Mouse (Mus musculus): ENCODE data around the gene Bivm. TPM values are rescaled to one million over a fixed set of nuclear protein-coding genes. Genes with fewer than 3 reads are reported as not detected.

Gene Bivm
- 13.0 and 15.6 TPM in 2 replicates for polyA plus RNA-seq (2015; fragmentation: Nextera tagmentation; extraction: Ambion mirVana)

DNA sequence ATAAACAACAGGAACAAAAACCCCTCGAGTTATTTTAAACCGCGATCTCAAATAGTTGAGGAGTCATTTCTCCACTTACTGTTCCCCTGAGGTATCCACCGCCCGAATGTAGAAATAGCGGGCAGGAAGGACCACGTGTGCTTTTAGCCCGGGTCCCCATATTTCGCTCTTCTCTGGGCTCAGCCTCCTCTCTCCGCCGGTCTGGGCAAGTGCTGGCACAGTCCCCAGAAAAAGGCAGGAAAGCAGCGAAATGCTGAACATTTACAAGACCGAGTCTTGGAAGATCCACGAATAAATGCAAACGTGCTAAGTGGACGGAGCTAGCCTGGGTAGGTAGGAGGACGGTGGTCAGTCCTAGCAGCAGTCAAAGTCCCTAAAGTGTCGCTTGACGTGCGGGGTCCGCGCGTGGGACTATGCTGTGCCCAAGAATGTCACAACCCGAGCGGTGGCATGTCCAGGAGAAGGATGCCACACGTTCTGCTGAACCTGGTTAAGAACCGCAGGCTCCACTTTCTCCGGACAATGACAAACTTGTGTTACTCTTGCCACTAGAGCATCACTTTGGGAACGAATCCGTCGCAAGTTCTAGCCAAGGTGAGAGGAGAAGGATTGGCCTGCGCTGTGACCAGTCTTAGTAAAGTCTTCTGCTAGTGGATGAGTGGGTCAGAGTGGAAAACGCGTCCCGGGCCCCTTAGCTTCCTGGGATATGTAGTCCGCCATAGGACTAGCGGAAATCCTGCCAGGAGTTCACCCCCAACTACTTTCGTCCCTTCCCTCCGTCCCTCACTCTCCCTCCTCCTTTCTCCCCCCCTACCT lies at the start of gene Bivm, which contains the start of gene Kdelc1:
Gene Bivm (plus strand): TSS at position 719 of the 816 bp plus-strand sequence.
Gene Kdelc1 (minus strand): TSS at position 570 of the 816 bp plus-strand sequence.

DNA sequence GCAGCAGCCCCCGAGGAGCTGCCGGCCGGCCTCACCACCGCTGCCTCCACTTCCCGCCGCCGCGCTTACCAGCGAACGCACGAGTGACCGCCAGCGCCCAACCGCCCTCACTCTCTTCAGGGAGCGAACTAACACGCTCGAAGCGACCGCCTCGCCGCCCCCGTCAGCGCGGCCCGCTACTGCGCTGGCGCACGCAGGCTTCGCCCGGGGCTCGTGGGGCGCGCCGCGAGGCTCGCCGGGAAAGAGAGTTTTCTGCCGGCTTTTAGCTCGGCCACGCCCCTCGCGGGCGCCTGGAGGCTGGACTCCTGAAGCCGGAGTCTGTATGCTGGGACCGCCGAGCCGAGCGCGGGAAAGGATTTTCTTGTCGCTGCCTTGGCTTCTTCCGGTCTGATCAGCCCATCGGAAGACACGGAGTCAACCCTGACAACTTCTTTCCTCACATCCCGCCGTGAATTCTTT lies 16.5 kb upstream of the Bivm start, which contains the start of gene Tex30:
Gene Tex30 (minus strand): TSS at position 183 of the 459 bp plus-strand sequence.

DNA sequence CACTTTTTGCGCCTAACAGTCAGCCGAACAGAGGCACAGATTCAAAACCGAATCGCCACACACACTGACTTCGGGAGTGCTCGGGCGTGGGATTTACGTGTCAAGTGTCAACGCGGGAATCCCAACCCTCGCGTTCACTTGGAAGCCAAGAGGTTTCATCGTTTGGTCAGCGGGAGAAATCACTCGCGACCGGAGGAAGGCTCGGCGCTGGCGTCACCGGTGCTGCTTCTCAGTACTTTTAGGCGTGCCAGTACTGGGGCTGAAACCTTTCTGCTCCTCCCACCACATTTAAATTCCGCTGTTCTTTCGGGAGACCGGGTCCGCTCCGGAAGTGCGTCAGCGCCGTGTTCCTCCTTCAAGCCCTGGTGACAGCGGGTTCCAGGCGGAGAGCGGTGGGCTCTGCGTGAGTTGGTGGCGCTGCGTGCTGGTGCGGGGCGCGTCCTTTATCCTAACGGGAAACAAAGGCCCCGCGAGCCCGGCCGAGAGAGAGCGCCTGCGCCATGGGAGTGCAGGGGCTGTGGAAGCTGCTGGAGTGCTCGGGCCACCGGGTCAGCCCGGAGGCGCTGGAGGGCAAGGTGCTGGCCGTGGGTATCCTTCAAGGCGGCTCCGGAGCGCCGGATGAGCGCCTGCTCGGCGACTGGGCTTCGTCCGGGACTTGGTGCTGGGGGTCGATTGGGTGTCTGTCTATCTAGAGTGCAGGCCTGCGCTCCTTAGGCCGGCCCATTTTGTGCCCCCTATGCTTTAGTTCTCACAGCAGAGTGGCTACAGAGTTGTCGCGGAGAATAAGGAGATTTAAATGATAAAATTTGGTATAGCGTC lies 29.0 kb downstream of the Bivm start, which contains the start of gene Ercc5:
Gene Ercc5 (plus strand): TSS at position 182 of the 819 bp plus-strand sequence.

Other genes with a start within 250 kb of the Bivm start
- gene Tpp2, start 185.3 kb upstream of the Bivm start, polyA plus RNA-seq (2015; fragmentation: Nextera tagmentation; extraction: Ambion mirVana): 30.3 and 40.1 TPM in 2 replicates
- 0.66 and 1.3 TPM in 2 replicates for gene Mettl21c, start 98.9 kb upstream of the Bivm start, polyA plus RNA-seq (2015; fragmentation: Nextera tagmentation; extraction: Ambion mirVana)
- 0.03 TPM in 1 of 2 replicates, not detected in the other for gene Gm8251, start 57.0 kb upstream of the Bivm start, polyA plus RNA-seq (2015; fragmentation: Nextera tagmentation; extraction: Ambion mirVana)
- gene Tex30, start 16.5 kb upstream of the Bivm start, polyA plus RNA-seq (2015; fragmentation: Nextera tagmentation; extraction: Ambion mirVana): 52.9 and 65.9 TPM in 2 replicates
- 27.6 TPM in 2 replicates for gene Kdelc1, start 149 bp upstream of the Bivm start, polyA plus RNA-seq (2015; fragmentation: Nextera tagmentation; extraction: Ambion mirVana)
- gene Ercc5, start 28.8 kb downstream of the Bivm start, polyA plus RNA-seq (2015; fragmentation: Nextera tagmentation; extraction: Ambion mirVana): 12.0 and 15.3 TPM in 2 replicates
- gene Mettl21e, start 100.0 kb downstream of the Bivm start, polyA plus RNA-seq (2015; fragmentation: Nextera tagmentation; extraction: Ambion mirVana): not detected in 2 replicates